Mouse (Mus musculus): Measurements from ENCODE around the gene 1700086D15Rik.
A peak's percentile ranks its signal among the peaks of the same experiment; 100 is the strongest.

The 1700086D15Rik gene

GRCm38 (mm10) chr11:65159791-65160190 is at the start of gene 1700086D15Rik:
TSS of gene 1700086D15Rik (minus strand) at chr11:65159891.
- no peaks in the 10 kb centered on the region; the same call in 1 of the 2 replicates for H3K27me3 ChIP-seq (ENCODE audit: insufficient read depth, low read length)
- TF ChIP-seq NANOG (IDR thresholded peaks at IDR 0.05; ENCODE audit: borderline replicate concordance, low read length) (no peak), CTCF (conservative IDR thresholded peaks at IDR 0.05; ENCODE audit: low read length) (no peak), POU5F1 (IDR thresholded peaks at IDR 0.05; ENCODE audit: borderline replicate concordance, low read length) (no peak)
- H3K36me3 ChIP-seq (ENCODE audit: insufficient read depth, low read length) = no peaks in the 10 kb centered on the region
- no peaks in the 10 kb centered on the region for H3K9me3 ChIP-seq (ENCODE audit: low read length)
- peak within 1 kb of the TSS; percentile 73; the same call in 1 of the 2 replicates for H3K4me3 ChIP-seq (replicated peaks; ENCODE audit: low read length)
- peaks cover 30% of the 10 kb centered on the region for H3K4me1 ChIP-seq (replicated peaks; ENCODE audit: low read depth, low read length)

GRCm38 (mm10) chr11:65209441-65209840 is 49.8 kb upstream of the 1700086D15Rik start:
- Histone ChIP-seq H3K4me1 (replicated peaks; ENCODE audit: low read depth, low read length) (0 out of 2 replicates have a peak, but pooled peaks cover 6% of the 10 kb centered on the region), H3K36me3 (ENCODE audit: insufficient read depth, low read length) (no peaks in the 10 kb centered on the region), H3K9me3 (ENCODE audit: low read length) (no peaks in the 10 kb centered on the region), H3K4me3 (replicated peaks; ENCODE audit: low read length) (no peak overlapping the region), H3K27me3 (ENCODE audit: insufficient read depth, low read length) (no peaks in the 10 kb centered on the region)
- no peak for TF ChIP-seq NANOG (IDR thresholded peaks at IDR 0.05; ENCODE audit: borderline replicate concordance, low read length)

- H3K9me3 ChIP-seq (ENCODE audit: low read length) = no peaks in the 10 kb centered on the region
- TF ChIP-seq NANOG (IDR thresholded peaks at IDR 0.05; ENCODE audit: borderline replicate concordance, low read length) = no peak
- TF ChIP-seq CTCF (conservative IDR thresholded peaks at IDR 0.05; ENCODE audit: low read length) = no peak
- TF ChIP-seq POU5F1 (IDR thresholded peaks at IDR 0.05; ENCODE audit: borderline replicate concordance, low read length) = no peak
- 0 out of 2 replicates have a peak, but pooled peaks cover 6% of the 10 kb centered on the region for H3K4me1 ChIP-seq (replicated peaks; ENCODE audit: low read depth, low read length)
These were observed 45.6 kb upstream of the 1700086D15Rik start for GRCm38 (mm10) chr11:65205306-65205705.

GRCm38 (mm10) chr11:65204651-65205050 is 45.0 kb upstream of the 1700086D15Rik start:
- TF ChIP-seq POU5F1 (IDR thresholded peaks at IDR 0.05; ENCODE audit: borderline replicate concordance, low read length) (no peak), NANOG (IDR thresholded peaks at IDR 0.05; ENCODE audit: borderline replicate concordance, low read length) (no peak), CTCF (conservative IDR thresholded peaks at IDR 0.05; ENCODE audit: low read length) (no peak)
- Histone ChIP-seq H3K4me3 (replicated peaks; ENCODE audit: low read length) (no peak overlapping the region), H3K27me3 (ENCODE audit: insufficient read depth, low read length) (no peaks in the 10 kb centered on the region), H3K36me3 (ENCODE audit: insufficient read depth, low read length) (no peaks in the 10 kb centered on the region), H3K4me1 (replicated peaks; ENCODE audit: low read depth, low read length) (0 out of 2 replicates have a peak, but pooled peaks cover 6% of the 10 kb centered on the region), H3K9me3 (ENCODE audit: low read length) (no peaks in the 10 kb centered on the region)

More at GRCm38 (mm10) chr11:65205306-65205705, 45.6 kb upstream of the 1700086D15Rik start:
- H3K27me3 ChIP-seq (ENCODE audit: insufficient read depth, low read length) = no peaks in the 10 kb centered on the region
- no peak overlapping the region for H3K4me3 ChIP-seq (replicated peaks; ENCODE audit: low read length)
- no peaks in the 10 kb centered on the region for H3K36me3 ChIP-seq (ENCODE audit: insufficient read depth, low read length)

- H3K36me3 ChIP-seq (ENCODE audit: insufficient read depth, low read length) = no peaks in the 10 kb centered on the region
- TF ChIP-seq CTCF (conservative IDR thresholded peaks at IDR 0.05; ENCODE audit: low read length) (no peak), POU5F1 (IDR thresholded peaks at IDR 0.05; ENCODE audit: borderline replicate concordance, low read length) (no peak), NANOG (IDR thresholded peaks at IDR 0.05; ENCODE audit: borderline replicate concordance, low read length) (no peak)
These were observed 43.3 kb upstream of the 1700086D15Rik start for GRCm38 (mm10) chr11:65203020-65203419.

GRCm38 (mm10) chr11:65202236-65202635 is 42.5 kb upstream of the 1700086D15Rik start:
- H3K4me3 ChIP-seq (replicated peaks; ENCODE audit: low read length) = no peak overlapping the region
- H3K36me3 ChIP-seq (ENCODE audit: insufficient read depth, low read length) = no peaks in the 10 kb centered on the region
- H3K9me3 ChIP-seq (ENCODE audit: low read length) = no peaks in the 10 kb centered on the region
- no peaks in the 10 kb centered on the region for H3K27me3 ChIP-seq (ENCODE audit: insufficient read depth, low read length)
- 0 out of 2 replicates have a peak, but pooled peaks cover 6% of the 10 kb centered on the region for H3K4me1 ChIP-seq (replicated peaks; ENCODE audit: low read depth, low read length)
- TF ChIP-seq CTCF (conservative IDR thresholded peaks at IDR 0.05; ENCODE audit: low read length) = no peak
- no peak for TF ChIP-seq NANOG (IDR thresholded peaks at IDR 0.05; ENCODE audit: borderline replicate concordance, low read length)
- no peak for TF ChIP-seq POU5F1 (IDR thresholded peaks at IDR 0.05; ENCODE audit: borderline replicate concordance, low read length)

More at GRCm38 (mm10) chr11:65203020-65203419, 43.3 kb upstream of the 1700086D15Rik start:
- Histone ChIP-seq H3K27me3 (ENCODE audit: insufficient read depth, low read length) (no peaks in the 10 kb centered on the region), H3K4me3 (replicated peaks; ENCODE audit: low read length) (no peak overlapping the region), H3K4me1 (replicated peaks; ENCODE audit: low read depth, low read length) (0 out of 2 replicates have a peak, but pooled peaks cover 6% of the 10 kb centered on the region), H3K9me3 (ENCODE audit: low read length) (no peaks in the 10 kb centered on the region)

GRCm38 (mm10) chr11:65198026-65198425 is 38.3 kb upstream of the 1700086D15Rik start:
- no peak for TF ChIP-seq NANOG (IDR thresholded peaks at IDR 0.05; ENCODE audit: borderline replicate concordance, low read length)
- TF ChIP-seq POU5F1 (IDR thresholded peaks at IDR 0.05; ENCODE audit: borderline replicate concordance, low read length) = no peak
- no peak for TF ChIP-seq CTCF (conservative IDR thresholded peaks at IDR 0.05; ENCODE audit: low read length)
- Histone ChIP-seq H3K4me3 (replicated peaks; ENCODE audit: low read length) (no peak overlapping the region), H3K27me3 (ENCODE audit: insufficient read depth, low read length) (no peaks in the 10 kb centered on the region), H3K36me3 (ENCODE audit: insufficient read depth, low read length) (no peaks in the 10 kb centered on the region), H3K9me3 (ENCODE audit: low read length) (no peaks in the 10 kb centered on the region), H3K4me1 (replicated peaks; ENCODE audit: low read depth, low read length) (no peaks in the 10 kb centered on the region)

- Histone ChIP-seq H3K27me3 (ENCODE audit: insufficient read depth, low read length) (no peaks in the 10 kb centered on the region), H3K4me1 (replicated peaks; ENCODE audit: low read depth, low read length) (no peaks in the 10 kb centered on the region), H3K9me3 (ENCODE audit: low read length) (no peaks in the 10 kb centered on the region), H3K36me3 (ENCODE audit: insufficient read depth, low read length) (no peaks in the 10 kb centered on the region), H3K4me3 (replicated peaks; ENCODE audit: low read length) (no peak overlapping the region)
- no peak for TF ChIP-seq POU5F1 (IDR thresholded peaks at IDR 0.05; ENCODE audit: borderline replicate concordance, low read length)
- no peak for TF ChIP-seq NANOG (IDR thresholded peaks at IDR 0.05; ENCODE audit: borderline replicate concordance, low read length)
- TF ChIP-seq CTCF (conservative IDR thresholded peaks at IDR 0.05; ENCODE audit: low read length) = peak; percentile 93
These were observed 37.6 kb upstream of the 1700086D15Rik start for GRCm38 (mm10) chr11:65197280-65197679.

GRCm38 (mm10) chr11:65186974-65187373 is 27.3 kb upstream of the 1700086D15Rik start:
- Histone ChIP-seq H3K36me3 (ENCODE audit: insufficient read depth, low read length) (no peaks in the 10 kb centered on the region), H3K9me3 (ENCODE audit: low read length) (peaks cover 11% of the 10 kb centered on the region; the same call in 1 of the 2 replicates), H3K4me3 (replicated peaks; ENCODE audit: low read length) (peak overlapping the region; percentile 20; the same call in 1 of the 2 replicates), H3K27me3 (ENCODE audit: insufficient read depth, low read length) (peaks cover 11% of the 10 kb centered on the region; the same call in 1 of the 2 replicates), H3K4me1 (replicated peaks; ENCODE audit: low read depth, low read length) (no peaks in the 10 kb centered on the region)
- TF ChIP-seq NANOG (IDR thresholded peaks at IDR 0.05; ENCODE audit: borderline replicate concordance, low read length) = no peak
- no peak for TF ChIP-seq POU5F1 (IDR thresholded peaks at IDR 0.05; ENCODE audit: borderline replicate concordance, low read length)
- TF ChIP-seq CTCF (conservative IDR thresholded peaks at IDR 0.05; ENCODE audit: low read length) = no peak

Data from E14TG2a.4 (cell line).